Mouse (Mus musculus): Measurements from ENCODE around the gene Pcolce. TPM values are rescaled to one million over a fixed set of nuclear protein-coding genes. Genes with fewer than 3 reads are reported as not detected.

Gene Pcolce
- total and polyA plus RNA-seq, 2 experiments: 4.4 to 11.9 TPM

GRCm38 (mm10) chr5:137613076-137613475, 508 bp downstream of the Pcolce start:
- peaks cover 3% of the 10 kb centered on the region; the same call in 1 of the 2 replicates for H3K27me3 ChIP-seq (ENCODE audit: control insufficient read depth, insufficient read depth, low read length)
- TF ChIP-seq CTCF (IDR thresholded peaks at IDR 0.05; ENCODE audit: low read depth, low read length): no peak
- no peak for TF ChIP-seq POLR2A (IDR thresholded peaks at IDR 0.05; ENCODE audit: extremely low read depth, insufficient read depth, low read length)
- DNase-seq (ENCODE audit: extremely low read depth, low read depth, low spot score): no peak
- H3K36me3 ChIP-seq (ENCODE audit: control insufficient read depth, insufficient read depth, low read length): no peaks in the 10 kb centered on the region
- peaks cover 11% of the 10 kb centered on the region for H3K4me1 ChIP-seq (ENCODE audit: control insufficient read depth, insufficient read depth, low read length)
- H3K79me2 ChIP-seq (ENCODE audit: control insufficient read depth, insufficient read depth, low read length): no peaks in the 10 kb centered on the region
- H3K27ac ChIP-seq (replicated peaks; ENCODE audit: insufficient read depth, low read depth, low read length): no peak overlapping the region
- no peak overlapping the region for H3K4me3 ChIP-seq (ENCODE audit: insufficient read depth, low read depth, low read length)
- no peak overlapping the region for H3K9ac ChIP-seq (ENCODE audit: low read depth, low read length)
- 90% methylated on average over 5 of the region's 5 CpGs for WGBS

- Histone ChIP-seq H3K79me2 (ENCODE audit: control insufficient read depth, insufficient read depth, low read length) (no peaks in the 10 kb centered on the region), H3K9ac (ENCODE audit: low read depth, low read length) (peak overlapping the region; percentile 26; the same call in 1 of the 2 replicates), H3K4me1 (ENCODE audit: control insufficient read depth, insufficient read depth, low read length) (peaks cover 11% of the 10 kb centered on the region), H3K27me3 (ENCODE audit: control insufficient read depth, insufficient read depth, low read length) (peaks cover 2% of the 10 kb centered on the region; the same call in 1 of the 2 replicates), H3K4me3 (ENCODE audit: insufficient read depth, low read depth, low read length) (peak overlapping the region; percentile 32; the same call in 1 of the 2 replicates), H3K36me3 (ENCODE audit: control insufficient read depth, insufficient read depth, low read length) (no peaks in the 10 kb centered on the region), H3K27ac (replicated peaks; ENCODE audit: insufficient read depth, low read depth, low read length) (peak overlapping the region; percentile 45)
- no peak for DNase-seq (ENCODE audit: extremely low read depth, low read depth, low spot score)
- TF ChIP-seq POLR2A (IDR thresholded peaks at IDR 0.05; ENCODE audit: extremely low read depth, insufficient read depth, low read length) (no peak), CTCF (IDR thresholded peaks at IDR 0.05; ENCODE audit: low read depth, low read length) (no peak)
- WGBS: 18% methylated on average over 6 of the region's 6 CpGs
These were observed 2.4 kb downstream of the Pcolce start for GRCm38 (mm10) chr5:137611245-137611602.

- H3K4me3 ChIP-seq (ENCODE audit: insufficient read depth, low read depth, low read length): peak overlapping the region; percentile 43
- H3K9ac ChIP-seq (ENCODE audit: low read depth, low read length): peak overlapping the region; percentile 35; the same call in 1 of the 2 replicates
- 32% methylated on average over 12 of the region's 12 CpGs for WGBS
- peak overlapping the region; percentile 45 for H3K27ac ChIP-seq (replicated peaks; ENCODE audit: insufficient read depth, low read depth, low read length)
- H3K27me3 ChIP-seq (ENCODE audit: control insufficient read depth, insufficient read depth, low read length): no peaks in the 10 kb centered on the region
- no peak for DNase-seq (ENCODE audit: extremely low read depth, low read depth, low spot score)
- no peak for TF ChIP-seq CTCF (IDR thresholded peaks at IDR 0.05; ENCODE audit: low read depth, low read length)
- TF ChIP-seq POLR2A (IDR thresholded peaks at IDR 0.05; ENCODE audit: extremely low read depth, insufficient read depth, low read length): no peak
- H3K4me1 ChIP-seq (ENCODE audit: control insufficient read depth, insufficient read depth, low read length): peaks cover 11% of the 10 kb centered on the region
- no peaks in the 10 kb centered on the region for H3K79me2 ChIP-seq (ENCODE audit: control insufficient read depth, insufficient read depth, low read length)
- no peaks in the 10 kb centered on the region for H3K36me3 ChIP-seq (ENCODE audit: control insufficient read depth, insufficient read depth, low read length)
These were observed 2.9 kb downstream of the Pcolce start for GRCm38 (mm10) chr5:137610548-137611244.

GRCm38 (mm10) chr5:137610056-137610455, 3.5 kb downstream of the Pcolce start:
- no peaks in the 10 kb centered on the region for H3K36me3 ChIP-seq (ENCODE audit: control insufficient read depth, insufficient read depth, low read length)
- H3K27ac ChIP-seq (replicated peaks; ENCODE audit: insufficient read depth, low read depth, low read length): no peak overlapping the region
- no peaks in the 10 kb centered on the region for H3K79me2 ChIP-seq (ENCODE audit: control insufficient read depth, insufficient read depth, low read length)
- DNase-seq (ENCODE audit: extremely low read depth, low read depth, low spot score): no peak
- WGBS: 80% methylated on average over 4 of the region's 4 CpGs
- peak overlapping the region; percentile 43; the same call in 1 of the 2 replicates for H3K4me3 ChIP-seq (ENCODE audit: insufficient read depth, low read depth, low read length)
- peaks cover 11% of the 10 kb centered on the region for H3K4me1 ChIP-seq (ENCODE audit: control insufficient read depth, insufficient read depth, low read length)
- TF ChIP-seq CTCF (IDR thresholded peaks at IDR 0.05; ENCODE audit: low read depth, low read length): no peak
- H3K9ac ChIP-seq (ENCODE audit: low read depth, low read length): 0 out of 2 replicates have a peak overlapping the region, but pooled peaks have one; percentile 23
- no peaks in the 10 kb centered on the region for H3K27me3 ChIP-seq (ENCODE audit: control insufficient read depth, insufficient read depth, low read length)

- Histone ChIP-seq H3K4me3 (ENCODE audit: insufficient read depth, low read depth, low read length) (no peak overlapping the region), H3K79me2 (ENCODE audit: control insufficient read depth, insufficient read depth, low read length) (no peaks in the 10 kb centered on the region), H3K9ac (ENCODE audit: low read depth, low read length) (no peak overlapping the region), H3K4me1 (ENCODE audit: control insufficient read depth, insufficient read depth, low read length) (peaks cover 11% of the 10 kb centered on the region), H3K36me3 (ENCODE audit: control insufficient read depth, insufficient read depth, low read length) (no peaks in the 10 kb centered on the region), H3K27ac (replicated peaks; ENCODE audit: insufficient read depth, low read depth, low read length) (no peak overlapping the region), H3K27me3 (ENCODE audit: control insufficient read depth, insufficient read depth, low read length) (no peaks in the 10 kb centered on the region)
- peak; percentile 54 for DNase-seq (ENCODE audit: extremely low read depth, low read depth, low spot score)
- no peak for TF ChIP-seq POLR2A (IDR thresholded peaks at IDR 0.05; ENCODE audit: extremely low read depth, insufficient read depth, low read length)
- no peak for TF ChIP-seq CTCF (IDR thresholded peaks at IDR 0.05; ENCODE audit: low read depth, low read length)
- WGBS: 68% methylated on average over 3 of the region's 3 CpGs
These were observed 4.3 kb downstream of the Pcolce start for GRCm38 (mm10) chr5:137609292-137609691.

- no peak overlapping the region for H3K9ac ChIP-seq (ENCODE audit: low read depth, low read length)
- H3K27ac ChIP-seq (replicated peaks; ENCODE audit: insufficient read depth, low read depth, low read length): no peak overlapping the region
- no peaks in the 10 kb centered on the region for H3K27me3 ChIP-seq (ENCODE audit: control insufficient read depth, insufficient read depth, low read length)
- H3K79me2 ChIP-seq (ENCODE audit: control insufficient read depth, insufficient read depth, low read length): no peaks in the 10 kb centered on the region
- no peak for DNase-seq (ENCODE audit: extremely low read depth, low read depth, low spot score)
- H3K4me3 ChIP-seq (ENCODE audit: insufficient read depth, low read depth, low read length): no peak overlapping the region
- no peak for TF ChIP-seq POLR2A (IDR thresholded peaks at IDR 0.05; ENCODE audit: extremely low read depth, insufficient read depth, low read length)
- TF ChIP-seq CTCF (IDR thresholded peaks at IDR 0.05; ENCODE audit: low read depth, low read length): no peak
- H3K4me1 ChIP-seq (ENCODE audit: control insufficient read depth, insufficient read depth, low read length): peaks cover 11% of the 10 kb centered on the region
- WGBS: 55% methylated on average over 23 of the region's 23 CpGs
- H3K36me3 ChIP-seq (ENCODE audit: control insufficient read depth, insufficient read depth, low read length): no peaks in the 10 kb centered on the region
These were observed 4.9 kb downstream of the Pcolce start for GRCm38 (mm10) chr5:137608654-137609190.
